Mouse (Mus musculus) embryonic facial prominence, embryonic 15.5 days (tissue): ENCODE data around the gene Bpifc. TPM values are rescaled to one million over a fixed set of nuclear protein-coding genes. Genes with fewer than 3 reads are reported as not detected.

Experiments
- ATAC-seq: fragments of 200-750 bp; cut with Nextera tagmentation; 2 replicates; pipeline ENCODE4 v1.8.0; 2017; ENCODE audit warnings: low read depth, moderate TSS enrichment; ENCODE audit not compliant: insufficient number of reproducible peaks, low FRiP score, low TSS enrichment
- H3K27ac ChIP-seq: fragments of 300-500 bp; sonication (generic); replicated peaks from 2 replicates; pipeline ENCODE4 v1.5.1; 2015; ENCODE audit warnings: mild to moderate bottlenecking, inconsistent platforms
- H3K27me3 ChIP-seq: fragments of 300-500 bp; sonication (generic); 2 replicates; pipeline ENCODE4 v1.6.1; 2015; ENCODE audit warnings: inconsistent platforms
- H3K36me3 ChIP-seq: fragments of 300-500 bp; sonication (generic); 2 replicates; pipeline ENCODE4 v1.6.1; 2015; ENCODE audit warnings: mild to moderate bottlenecking, inconsistent platforms
- H3K4me1 ChIP-seq: fragments of 300-500 bp; sonication (generic); 2 replicates; pipeline ENCODE4 v1.6.1; 2015; ENCODE audit warnings: inconsistent platforms
- H3K4me2 ChIP-seq: fragments of 300-500 bp; sonication (generic); replicated peaks from 2 replicates; pipeline ENCODE4 v1.6.1; 2015; ENCODE audit warnings: mild to moderate bottlenecking, inconsistent platforms
- H3K4me3 ChIP-seq: fragments of 300-500 bp; sonication (generic); replicated peaks from 2 replicates; pipeline ENCODE4 v1.5.1; 2015; ENCODE audit warnings: mild to moderate bottlenecking, inconsistent platforms
- H3K9ac ChIP-seq: fragments of 300-500 bp; sonication (generic); 2 replicates; pipeline ENCODE4 v1.6.1; 2015; ENCODE audit warnings: inconsistent platforms
- H3K9me3 ChIP-seq: fragments of 300-500 bp; sonication (generic); replicated peaks from 2 replicates; pipeline ENCODE4 v1.6.1; 2016; ENCODE audit warnings: inconsistent platforms
- WGBS: fragments of 180-500 bp; shearing (Covaris S2); methylation state at CpG from one replicate; pipeline ENCODE4 v1.1.7; 2015; 5-methylcytosine and 5-hydroxymethylcytosine counted together
- polyA plus RNA-seq: library from polyadenylated mRNA; unstranded; fragments of >200 nt; fragmentation: Nextera tagmentation; extraction: Ambion mirVana; gene quantifications from 2 replicates; pipeline ENCODE4 v1.2.1, GENCODE M21; 2015

Bpifc gene
- polyA plus RNA-seq, 1 experiment from 2014 or later = 9.8 TPM

GRCm38 (mm10) chr10:85951765-85952443 lies 59.8 kb downstream of the Bpifc start:
- Histone ChIP-seq H3K9me3 (no peaks in the 10 kb centered on the region), H3K27me3 (no peaks in the 10 kb centered on the region), H3K4me1 (peaks cover 7% of the 10 kb centered on the region; the same call in 1 of the 2 replicates), H3K27ac (no peak overlapping the region), H3K9ac (no peak overlapping the region), H3K4me3 (no peak overlapping the region), H3K36me3 (peaks cover 74% of the 10 kb centered on the region), H3K4me2 (no peak overlapping the region)
- 90% methylated on average over 6 of the region's 6 CpGs for WGBS
- ATAC-seq = no peak

- 95% methylated on average over 8 of the region's 8 CpGs for WGBS
- no peak for ATAC-seq
- H3K36me3 ChIP-seq = peaks cover 84% of the 10 kb centered on the region
Observed at GRCm38 (mm10) chr10:85948483-85949196, 63.1 kb downstream of the Bpifc start.

GRCm38 (mm10) chr10:85936280-85936965 lies 75.3 kb downstream of the Bpifc start:
- H3K4me3 ChIP-seq = no peak overlapping the region
- H3K4me1 ChIP-seq = no peaks in the 10 kb centered on the region
- ATAC-seq = no peak
- H3K9ac ChIP-seq = no peak overlapping the region
- H3K4me2 ChIP-seq = no peak overlapping the region
- H3K27ac ChIP-seq = no peak overlapping the region
- no peaks in the 10 kb centered on the region for H3K27me3 ChIP-seq
- H3K36me3 ChIP-seq = peaks cover 57% of the 10 kb centered on the region
- WGBS = 93% methylated on average over 6 of the region's 6 CpGs
- 0 out of 2 replicates have a peak, but pooled peaks cover 5% of the 10 kb centered on the region for H3K9me3 ChIP-seq

More at GRCm38 (mm10) chr10:85948483-85949196, 63.1 kb downstream of the Bpifc start:
- no peaks in the 10 kb centered on the region for H3K4me1 ChIP-seq
- H3K4me3 ChIP-seq = no peak overlapping the region
- H3K27me3 ChIP-seq = no peaks in the 10 kb centered on the region
- no peak overlapping the region for H3K27ac ChIP-seq
- H3K9me3 ChIP-seq = no peaks in the 10 kb centered on the region
- no peak overlapping the region for H3K9ac ChIP-seq
- no peak overlapping the region for H3K4me2 ChIP-seq

GRCm38 (mm10) chr10:85929962-85930361 lies 81.7 kb downstream of the Bpifc start:
- no peaks in the 10 kb centered on the region for H3K9me3 ChIP-seq
- WGBS = 83% methylated on average over 11 of the region's 11 CpGs
- H3K36me3 ChIP-seq = no peaks in the 10 kb centered on the region
- peaks cover 18% of the 10 kb centered on the region for H3K27me3 ChIP-seq
- H3K4me1 ChIP-seq = peaks cover 12% of the 10 kb centered on the region
- no peak overlapping the region for H3K4me3 ChIP-seq
- H3K9ac ChIP-seq = no peak overlapping the region
- no peak overlapping the region for H3K27ac ChIP-seq
- ATAC-seq = no peak
- H3K4me2 ChIP-seq = no peak overlapping the region

- no peak for ATAC-seq
- H3K4me1 ChIP-seq = peaks cover 12% of the 10 kb centered on the region
- no peaks in the 10 kb centered on the region for H3K36me3 ChIP-seq
- WGBS = 47% methylated on average over 11 of the region's 11 CpGs
- H3K4me2 ChIP-seq = peak overlapping the region; percentile 82; the same call in 1 of the 2 replicates
- H3K27ac ChIP-seq = no peak overlapping the region
- H3K27me3 ChIP-seq = peaks cover 18% of the 10 kb centered on the region
- no peak overlapping the region for H3K9ac ChIP-seq
- no peaks in the 10 kb centered on the region for H3K9me3 ChIP-seq
- peak overlapping the region; percentile 47 for H3K4me3 ChIP-seq
Observed at GRCm38 (mm10) chr10:85929208-85929591, 82.5 kb downstream of the Bpifc start.

GRCm38 (mm10) chr10:85928499-85929207 lies 83.0 kb downstream of the Bpifc start:
- Histone ChIP-seq H3K36me3 (no peaks in the 10 kb centered on the region), H3K4me2 (peak overlapping the region; percentile 82), H3K9me3 (no peaks in the 10 kb centered on the region), H3K9ac (no peak overlapping the region; the same call in 1 of the 2 replicates), H3K27me3 (peaks cover 18% of the 10 kb centered on the region), H3K4me1 (peaks cover 12% of the 10 kb centered on the region), H3K4me3 (peak overlapping the region; percentile 47), H3K27ac (peak overlapping the region; percentile 35; the same call in 1 of the 2 replicates)
- WGBS = 1% methylated on average over 63 of the region's 63 CpGs
- ATAC-seq = peak; percentile 57; the same call in 1 of the 2 replicates

GRCm38 (mm10) chr10:85927676-85928445 lies 83.8 kb downstream of the Bpifc start, which contains the start of gene Ascl4:
Ascl4 (plus strand) TSS chr10:85927681.
- ATAC-seq = no peak
- Histone ChIP-seq H3K27me3 (peaks cover 18% of the 10 kb centered on the region), H3K9me3 (no peaks in the 10 kb centered on the region), H3K4me1 (peaks cover 12% of the 10 kb centered on the region), H3K27ac (peak within 1 kb of the TSS; percentile 35; the same call in 1 of the 2 replicates), H3K36me3 (no peaks in the 10 kb centered on the region), H3K9ac (no peak within 1 kb of the TSS; the same call in 1 of the 2 replicates), H3K4me3 (peak within 1 kb of the TSS; percentile 47), H3K4me2 (peak within 1 kb of the TSS; percentile 82)
- 1% methylated on average over 23 of the region's 23 CpGs for WGBS

GRCm38 (mm10) chr10:85916498-85917309 lies 95.0 kb downstream of the Bpifc start, which contains the start of gene Prdm4:
Prdm4 (minus strand) TSS chr10:85917142.
- Histone ChIP-seq H3K27ac (peak within 1 kb of the TSS; percentile 84), H3K4me2 (peak within 1 kb of the TSS; percentile 71), H3K27me3 (0 out of 2 replicates have a peak, but pooled peaks cover 3% of the 10 kb centered on the region), H3K9ac (peak within 1 kb of the TSS; percentile 92), H3K4me3 (peak within 1 kb of the TSS; percentile 89), H3K9me3 (no peaks in the 10 kb centered on the region), H3K36me3 (peaks cover 24% of the 10 kb centered on the region), H3K4me1 (peaks cover 8% of the 10 kb centered on the region)
- WGBS = under 1% methylated on average over 89 of the region's 90 CpGs
- peak; percentile 100 for ATAC-seq
